Mouse (Mus musculus): ENCODE results near the gene Ddx41. TPM values are rescaled to one million over a fixed set of nuclear protein-coding genes. Genes with fewer than 3 reads are reported as not detected.

The Ddx41 gene
- total RNA-seq, 1 experiment from 2014 or later: 58.2 TPM

DNA sequence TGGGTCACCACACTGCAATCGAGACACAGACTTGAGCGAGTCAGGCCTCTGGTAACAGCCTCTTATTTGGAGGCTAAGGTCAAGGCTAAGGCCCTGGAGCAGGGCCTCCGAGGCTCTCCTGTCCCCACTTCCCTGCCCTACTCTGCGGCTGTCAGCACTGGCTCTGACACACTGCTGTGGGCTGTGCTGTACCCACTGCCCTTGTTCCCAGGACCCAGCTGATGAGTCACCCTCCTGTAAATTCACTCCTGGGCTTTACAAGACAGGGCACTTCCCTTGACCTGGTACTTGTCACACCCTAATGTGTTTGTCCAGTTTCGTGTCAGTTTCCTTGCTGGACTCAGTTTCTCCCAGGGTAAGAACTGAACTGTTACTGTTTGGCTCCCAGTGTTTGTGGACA lies 12.0 kb upstream of the Ddx41 start:
- ATAC-seq (replicated peaks in 1 of 2; ENCODE audit: insufficient read depth in 1 of 2, low FRiP score in 2 of 2, low TSS enrichment in 1 of 2, low read depth in 1 of 2, poor library complexity in 2 of 2, severe bottlenecking in 2 of 2): no peak

DNA sequence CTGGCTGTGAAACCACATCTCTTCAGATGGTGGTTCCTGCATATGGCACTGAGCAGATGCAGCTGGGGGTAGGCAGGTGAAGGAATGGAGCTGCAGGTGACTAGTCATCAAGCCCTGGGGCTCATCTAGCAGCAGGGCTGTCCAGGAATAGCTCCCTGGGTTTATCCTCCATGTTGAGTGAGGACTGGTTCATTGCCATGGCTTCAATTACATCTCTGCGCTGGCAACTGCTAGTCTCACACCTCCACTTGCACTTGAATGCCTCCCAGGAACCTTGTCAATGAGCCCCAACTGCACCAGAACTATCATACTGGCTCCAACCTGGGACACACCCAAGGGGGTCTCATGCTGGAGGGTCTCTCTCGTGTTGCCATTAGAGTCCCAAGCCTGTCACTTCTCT lies 11.5 kb upstream of the Ddx41 start:
- ATAC-seq (replicated peaks in 1 of 2; ENCODE audit: insufficient read depth in 1 of 2, low FRiP score in 2 of 2, low TSS enrichment in 1 of 2, low read depth in 1 of 2, poor library complexity in 2 of 2, severe bottlenecking in 2 of 2): no peak

DNA sequence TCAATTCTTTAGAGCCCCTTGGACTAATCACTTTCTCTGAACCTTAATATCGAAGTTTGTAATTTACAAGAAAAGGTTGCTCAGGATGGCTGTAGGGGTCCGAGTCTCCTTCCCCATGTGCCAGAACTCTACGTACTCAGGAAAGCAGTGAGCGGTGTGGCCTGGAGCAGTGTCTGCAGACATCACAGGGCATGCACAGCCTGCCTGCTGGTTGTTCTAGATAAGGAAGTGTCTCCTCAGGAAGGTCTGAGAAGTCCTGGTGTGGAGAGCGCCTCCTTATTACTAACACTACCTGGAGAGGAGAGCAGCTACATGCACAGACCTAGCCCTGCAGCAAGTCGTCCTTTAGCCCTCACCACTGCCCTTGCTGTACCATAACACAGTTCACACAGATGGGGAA lies 8.3 kb upstream of the Ddx41 start:
- ATAC-seq (replicated peaks in 1 of 2; ENCODE audit: insufficient read depth in 1 of 2, low FRiP score in 2 of 2, low TSS enrichment in 1 of 2, low read depth in 1 of 2, poor library complexity in 2 of 2, severe bottlenecking in 2 of 2): 0 out of 4 replicates have a peak, but pooled peaks of 1 of the 2 experiments have one; percentile 16

DNA sequence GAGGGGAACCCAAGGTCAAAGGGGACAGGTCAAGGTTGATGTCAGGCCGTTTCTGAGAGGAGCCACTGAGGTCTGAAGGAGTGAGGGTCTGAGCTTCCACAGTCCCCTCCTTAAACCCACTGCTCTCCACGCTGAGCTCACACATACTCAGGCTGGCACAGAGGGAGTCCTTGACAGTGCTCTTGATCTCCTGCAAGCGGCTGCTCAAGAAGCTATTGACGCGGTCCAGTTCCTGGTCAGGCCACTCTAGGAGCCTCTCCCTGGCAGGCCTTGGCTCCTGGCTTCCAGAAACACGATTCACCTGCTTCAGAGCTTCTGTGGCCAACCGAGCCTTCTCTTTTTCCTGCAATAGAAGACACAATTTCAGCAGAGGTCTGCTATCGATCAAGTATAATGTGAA lies 7.0 kb upstream of the Ddx41 start:
- no peak for ATAC-seq (replicated peaks in 1 of 2; ENCODE audit: insufficient read depth in 1 of 2, low FRiP score in 2 of 2, low TSS enrichment in 1 of 2, low read depth in 1 of 2, poor library complexity in 2 of 2, severe bottlenecking in 2 of 2)

DNA sequence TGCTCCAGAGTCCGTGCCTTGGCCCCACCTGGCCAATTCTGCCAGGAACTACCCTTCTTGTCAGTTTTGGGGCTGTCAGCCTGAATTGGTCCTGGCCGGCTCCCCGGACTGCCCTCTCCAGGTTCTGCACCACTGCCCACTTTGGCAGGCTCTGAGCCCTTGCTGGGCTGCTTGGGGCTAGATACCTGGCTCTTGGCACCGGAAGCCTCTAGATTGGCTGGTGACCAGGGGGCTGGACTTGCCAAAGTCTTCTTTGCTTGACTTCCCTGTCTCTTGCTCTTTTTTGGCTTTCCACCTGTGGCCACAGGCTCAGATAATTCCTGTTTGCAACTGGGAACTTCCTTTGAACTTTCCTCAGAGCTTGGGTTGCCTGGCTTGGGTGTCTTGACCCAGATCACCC lies 6.4 kb upstream of the Ddx41 start:
- no peak for ATAC-seq (replicated peaks in 1 of 2; ENCODE audit: insufficient read depth in 1 of 2, low FRiP score in 2 of 2, low TSS enrichment in 1 of 2, low read depth in 1 of 2, poor library complexity in 2 of 2, severe bottlenecking in 2 of 2)

DNA sequence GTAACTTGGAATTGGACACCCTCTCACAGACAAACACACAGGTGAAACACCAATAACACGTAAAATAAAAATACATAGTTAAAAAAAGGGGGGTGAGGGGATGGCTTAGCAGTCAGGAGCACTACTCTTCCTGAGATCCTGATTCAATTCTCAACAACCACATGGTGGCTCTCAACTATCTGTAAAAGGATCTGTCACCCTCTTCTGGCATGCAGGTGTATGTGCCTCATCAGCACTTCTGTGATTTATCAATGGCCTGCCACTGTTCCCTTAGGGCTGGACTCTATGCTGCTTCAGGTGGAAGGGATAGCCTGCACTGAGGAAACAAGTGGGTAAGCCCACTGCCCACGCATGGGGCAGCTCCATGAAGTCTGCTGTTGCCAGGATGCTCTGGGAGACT lies 4.5 kb upstream of the Ddx41 start:
- ATAC-seq (replicated peaks in 1 of 2; ENCODE audit: insufficient read depth in 1 of 2, low FRiP score in 2 of 2, low TSS enrichment in 1 of 2, low read depth in 1 of 2, poor library complexity in 2 of 2, severe bottlenecking in 2 of 2): no peak

DNA sequence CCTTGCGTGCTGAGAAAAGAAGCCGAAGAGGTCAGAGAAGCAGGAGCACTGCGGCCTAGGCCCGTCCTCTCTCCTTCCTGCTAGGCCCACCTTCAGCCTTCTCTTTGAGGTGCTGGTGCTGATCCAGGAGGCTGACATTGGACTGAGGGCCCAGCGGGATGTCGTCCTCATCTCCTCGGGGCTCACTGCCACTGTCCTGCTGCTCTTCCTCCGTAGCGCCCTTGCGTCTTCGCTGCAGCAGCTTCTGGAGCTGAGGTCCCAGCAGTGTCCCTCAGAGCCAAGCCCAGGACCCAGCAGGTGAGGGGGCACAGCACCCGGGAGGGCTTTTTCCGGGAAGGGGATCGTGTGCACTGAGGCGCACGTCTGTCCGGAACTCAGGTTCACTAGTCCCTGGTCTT lies 663 bp downstream of the Ddx41 start:
- no peak for ATAC-seq (replicated peaks in 1 of 2; ENCODE audit: insufficient read depth in 1 of 2, low FRiP score in 2 of 2, low TSS enrichment in 1 of 2, low read depth in 1 of 2, poor library complexity in 2 of 2, severe bottlenecking in 2 of 2)

DNA sequence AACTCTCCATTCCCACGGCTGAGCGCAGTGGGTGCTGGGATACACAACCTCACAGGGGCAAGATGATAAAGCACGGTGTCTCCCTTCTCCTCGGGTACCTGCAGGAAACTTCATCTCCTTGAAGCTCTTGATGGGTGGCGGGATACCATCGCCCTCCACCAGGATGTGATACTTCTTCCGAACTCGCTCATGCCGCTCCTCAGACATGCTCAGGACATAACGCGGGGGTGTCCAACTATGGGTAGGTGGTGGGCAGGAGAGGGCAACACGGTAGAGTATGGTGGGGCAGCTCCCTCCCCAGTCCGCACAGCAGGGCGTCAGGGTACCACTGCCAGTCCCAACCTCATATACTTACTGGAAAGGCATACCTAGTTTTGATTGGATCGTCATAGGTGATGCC lies 1.3 kb downstream of the Ddx41 start:
- no peak for ATAC-seq (replicated peaks in 1 of 2; ENCODE audit: insufficient read depth in 1 of 2, low FRiP score in 2 of 2, low TSS enrichment in 1 of 2, low read depth in 1 of 2, poor library complexity in 2 of 2, severe bottlenecking in 2 of 2)

DNA sequence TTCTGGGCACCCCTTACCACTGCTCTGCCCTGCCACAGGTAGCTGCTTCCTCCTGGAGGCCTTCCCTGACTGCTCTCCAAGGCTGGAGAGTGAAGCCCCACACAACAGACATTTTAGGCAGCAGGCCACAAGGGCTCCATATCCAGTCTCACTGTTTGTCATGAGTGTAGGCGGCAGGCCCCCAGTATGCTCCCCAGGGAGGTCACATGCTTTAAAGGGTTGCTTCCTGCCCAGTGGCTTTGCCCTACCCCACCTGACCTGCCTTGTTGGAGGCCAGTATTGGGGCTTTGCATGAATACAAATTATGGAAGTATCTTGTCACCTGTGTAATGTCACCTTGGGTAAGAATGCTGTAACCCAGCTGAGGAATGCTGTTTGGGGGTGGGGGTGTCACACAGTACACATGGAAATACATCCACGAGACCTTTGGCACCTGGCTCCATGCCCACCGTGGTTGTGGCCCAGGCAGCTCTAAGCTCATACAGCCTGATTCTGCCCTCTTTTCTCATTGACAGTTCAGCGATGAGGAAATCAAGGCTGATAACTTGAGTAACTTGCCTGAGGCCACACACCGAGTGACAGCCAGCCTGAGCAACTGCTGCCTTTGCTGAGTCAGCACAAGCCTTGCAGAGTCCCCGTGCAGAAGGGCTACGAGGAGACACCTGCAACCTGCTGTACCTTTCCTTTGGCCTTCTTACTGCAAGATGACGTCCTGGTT lies 7.1 kb downstream of the Ddx41 start, which contains the start of gene Dok3:
Gene Dok3, minus strand, starts transcription at position 99 of the 718 bp plus-strand sequence.
- peak in 1 of 2 experiments; percentile 23; a peak in 1 of 4 replicates for ATAC-seq (replicated peaks in 1 of 2; ENCODE audit: insufficient read depth in 1 of 2, low FRiP score in 2 of 2, low TSS enrichment in 1 of 2, low read depth in 1 of 2, poor library complexity in 2 of 2, severe bottlenecking in 2 of 2)

DNA sequence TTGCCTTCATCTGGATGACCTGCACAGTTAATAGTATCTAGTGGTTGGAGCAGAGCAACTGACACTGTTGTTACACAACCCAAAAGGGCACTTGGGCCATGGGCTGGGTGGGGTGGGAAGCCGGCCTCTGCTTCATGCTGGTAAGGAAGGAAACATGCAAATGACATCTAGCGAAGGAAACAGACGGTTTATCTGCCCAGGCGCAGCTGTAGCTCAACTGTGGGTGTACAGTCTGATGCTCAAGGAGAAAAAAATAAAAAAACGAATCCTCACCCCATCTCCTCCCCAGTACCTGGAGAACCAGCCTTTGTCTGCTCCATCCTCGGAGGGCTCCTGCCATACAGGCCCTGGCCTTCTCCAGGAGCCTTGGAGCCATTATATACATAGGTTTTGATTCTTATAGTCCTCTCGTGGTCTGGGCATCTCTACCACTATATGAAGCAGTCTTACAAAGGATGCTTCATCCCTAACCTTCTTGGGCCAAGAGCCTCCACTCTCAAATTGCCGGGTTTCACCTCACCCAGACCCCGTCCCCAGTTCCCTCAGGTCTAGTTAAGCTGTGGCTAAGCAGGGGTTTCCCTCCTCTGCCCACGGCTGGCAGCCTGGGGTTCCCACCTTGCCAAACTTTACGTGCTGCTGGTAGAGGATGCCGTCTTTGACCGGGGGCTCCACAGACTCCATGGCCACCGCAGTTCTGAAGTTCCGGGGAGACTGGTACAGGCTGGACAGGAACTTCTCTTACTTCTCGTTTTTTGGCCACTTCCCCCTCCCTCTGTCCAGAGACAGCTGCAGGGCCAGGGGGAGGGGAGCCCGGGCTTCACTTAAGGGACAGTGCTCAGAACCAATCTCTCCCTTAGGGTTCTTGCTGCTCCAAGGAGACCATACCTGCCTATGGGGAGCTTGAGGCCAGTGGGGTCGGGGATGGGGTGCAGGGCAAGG lies 8.4 kb downstream of the Ddx41 start:
- peak; percentile 38 to 41; a peak in 3 of 4 replicates for ATAC-seq (replicated peaks in 1 of 2; ENCODE audit: insufficient read depth in 1 of 2, low FRiP score in 2 of 2, low TSS enrichment in 1 of 2, low read depth in 1 of 2, poor library complexity in 2 of 2, severe bottlenecking in 2 of 2)

DNA sequence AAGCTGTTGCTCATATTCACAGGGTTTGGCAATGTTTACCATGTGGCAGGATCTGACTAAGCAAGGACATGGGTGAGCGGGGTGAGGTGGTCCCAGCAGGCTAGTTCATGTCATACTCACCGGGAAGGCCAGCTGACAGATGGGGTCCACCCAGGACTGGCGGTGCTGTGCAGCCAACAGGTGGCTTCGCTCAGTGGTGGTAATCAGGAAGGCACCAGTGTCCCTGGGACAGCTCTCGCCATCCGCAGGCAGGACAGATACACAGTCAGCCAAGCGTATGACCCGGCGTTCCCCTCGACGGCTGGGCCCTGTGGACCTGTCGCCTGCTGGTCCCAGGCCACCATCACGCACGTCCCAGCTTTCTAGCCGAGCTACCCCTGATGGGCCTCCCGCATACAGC lies 9.2 kb downstream of the Ddx41 start:
- no peak for ATAC-seq (replicated peaks in 1 of 2; ENCODE audit: insufficient read depth in 1 of 2, low FRiP score in 2 of 2, low TSS enrichment in 1 of 2, low read depth in 1 of 2, poor library complexity in 2 of 2, severe bottlenecking in 2 of 2)

DNA sequence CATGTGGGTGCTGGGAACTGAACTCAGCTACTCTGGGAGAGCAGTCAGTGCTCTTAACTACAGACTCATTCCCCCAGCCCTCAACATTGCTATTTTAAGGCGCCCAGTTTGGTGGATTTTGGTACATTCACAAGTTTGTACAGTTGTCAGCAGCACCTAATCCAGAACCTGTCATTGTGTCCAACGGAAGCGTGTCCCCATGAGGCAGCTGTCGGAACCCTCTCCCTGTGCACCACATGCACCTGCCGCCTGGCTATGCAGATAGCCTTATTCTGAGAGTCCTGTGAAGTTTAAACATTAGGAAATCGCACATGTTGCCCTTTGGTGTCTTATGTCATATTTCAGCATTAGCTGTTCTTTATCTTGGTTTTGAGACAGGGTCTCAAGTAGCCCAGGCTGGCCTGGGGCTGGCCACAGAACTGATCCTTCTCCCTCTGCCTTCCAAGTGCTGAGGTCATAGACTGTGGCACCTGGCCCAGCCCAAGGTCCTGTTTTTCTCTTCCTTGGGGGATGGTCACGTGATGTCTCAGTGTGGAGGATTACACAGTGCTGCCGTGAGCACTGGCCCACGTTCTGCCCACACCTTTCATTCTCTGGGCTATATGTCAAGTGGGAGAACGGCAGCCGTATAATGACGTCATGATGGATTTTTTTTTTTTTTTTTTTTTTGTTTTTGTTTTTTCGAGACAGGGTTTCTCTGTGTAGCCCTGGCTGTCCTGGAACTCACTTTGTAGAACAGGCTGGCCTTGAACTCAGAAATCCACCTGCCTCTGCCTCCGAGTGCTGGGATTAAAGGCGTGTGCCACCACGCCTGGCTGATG lies 10.5 kb downstream of the Ddx41 start:
- ATAC-seq (replicated peaks in 1 of 2; ENCODE audit: insufficient read depth in 1 of 2, low FRiP score in 2 of 2, low TSS enrichment in 1 of 2, low read depth in 1 of 2, poor library complexity in 2 of 2, severe bottlenecking in 2 of 2): peak; percentile 44 to 53

DNA sequence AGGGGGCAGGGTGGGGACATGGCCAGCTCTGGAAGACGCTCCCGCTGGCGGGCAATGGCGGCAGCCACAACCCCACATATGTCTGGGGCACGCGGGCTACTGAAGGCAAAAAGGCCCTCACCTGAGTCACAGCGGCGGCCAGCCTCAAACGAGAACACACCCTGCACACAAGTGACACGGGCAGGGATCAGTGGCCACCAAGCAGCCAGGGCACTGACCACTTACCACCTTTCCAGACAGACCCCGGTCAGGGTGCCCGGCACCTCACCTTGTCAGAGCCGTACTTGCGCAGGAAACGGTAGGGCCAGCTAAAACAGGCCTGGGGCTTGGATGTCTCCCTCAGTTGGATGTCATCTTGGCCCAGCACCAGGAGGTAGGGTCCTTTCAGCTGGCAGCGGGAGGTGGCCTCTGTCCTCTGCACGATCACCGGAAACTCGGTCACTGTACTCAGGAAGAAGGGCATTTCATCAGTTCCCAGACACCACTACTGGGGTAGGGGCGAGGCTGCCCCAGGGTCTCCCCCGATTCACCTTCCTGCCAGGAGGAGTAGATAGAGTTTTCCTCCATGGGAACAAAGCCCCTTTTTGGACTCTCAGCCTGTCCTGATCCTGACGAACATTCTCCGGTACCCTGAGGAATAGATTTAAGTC lies 12.4 kb downstream of the Ddx41 start:
- ATAC-seq (replicated peaks in 1 of 2; ENCODE audit: insufficient read depth in 1 of 2, low FRiP score in 2 of 2, low TSS enrichment in 1 of 2, low read depth in 1 of 2, poor library complexity in 2 of 2, severe bottlenecking in 2 of 2): no peak

DNA sequence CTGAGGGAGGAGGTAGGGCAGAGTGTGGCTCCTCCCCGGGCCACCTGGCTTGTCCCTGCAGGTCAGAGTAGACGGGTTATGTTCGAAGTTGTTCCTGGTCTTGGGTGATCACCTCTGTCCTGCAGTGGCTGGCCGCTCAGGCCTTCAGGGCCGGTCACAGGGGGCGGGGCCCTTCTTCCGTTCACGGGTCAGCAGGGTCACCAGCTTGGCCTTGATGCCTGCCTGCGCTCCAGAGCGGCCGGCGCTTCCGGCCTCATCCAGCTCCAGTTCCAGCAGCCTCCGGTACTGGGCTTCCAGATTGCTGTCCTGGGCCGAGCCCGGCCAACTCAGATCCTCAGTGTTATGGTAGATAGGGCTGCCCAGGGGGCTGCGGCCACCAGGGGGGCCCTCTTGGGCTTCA lies 13.2 kb downstream of the Ddx41 start:
- ATAC-seq (replicated peaks in 1 of 2; ENCODE audit: insufficient read depth in 1 of 2, low FRiP score in 2 of 2, low TSS enrichment in 1 of 2, low read depth in 1 of 2, poor library complexity in 2 of 2, severe bottlenecking in 2 of 2): no peak

DNA sequence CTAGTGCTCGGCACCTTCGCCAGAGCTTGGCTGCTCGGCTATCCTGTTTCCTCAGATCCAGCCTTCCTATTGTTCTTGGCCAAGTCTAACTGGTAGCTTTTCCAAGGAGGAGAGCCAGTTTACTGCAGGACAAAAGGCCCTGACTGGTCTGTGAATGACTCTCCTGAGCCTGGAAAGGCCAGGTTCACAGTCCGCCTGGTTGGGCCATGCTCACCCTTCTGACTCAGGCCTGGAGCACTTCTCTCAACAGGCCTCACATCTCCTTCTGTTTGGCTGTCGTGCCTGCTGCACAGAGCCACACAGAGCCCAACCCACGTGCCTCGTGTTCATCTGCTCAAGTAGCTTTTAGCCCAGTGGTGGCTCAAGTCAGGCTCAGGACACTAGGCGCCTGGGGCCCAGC lies 13.7 kb downstream of the Ddx41 start:
- no peak for ATAC-seq (replicated peaks in 1 of 2; ENCODE audit: insufficient read depth in 1 of 2, low FRiP score in 2 of 2, low TSS enrichment in 1 of 2, low read depth in 1 of 2, poor library complexity in 2 of 2, severe bottlenecking in 2 of 2)

DNA sequence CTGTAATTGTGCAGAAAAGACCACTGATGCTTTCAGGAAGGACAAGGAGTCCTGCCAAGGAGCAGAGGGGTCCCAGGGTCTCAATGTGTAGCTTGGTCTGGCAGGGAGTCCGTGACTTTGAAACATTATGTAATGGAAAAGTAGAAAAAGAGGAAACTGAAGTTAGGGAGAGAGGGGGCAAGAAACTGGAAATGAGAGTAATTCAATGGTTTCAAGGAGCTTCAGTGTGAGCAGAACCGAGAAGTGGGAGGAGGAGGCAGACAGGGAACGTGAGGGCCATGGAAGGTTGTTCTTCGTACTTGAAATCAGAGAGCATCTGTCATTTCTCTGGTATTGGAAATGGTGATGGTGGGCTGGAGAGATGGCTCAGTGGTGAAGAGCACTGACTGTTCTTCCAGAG lies 16.9 kb downstream of the Ddx41 start:
- peak in 1 of 2 experiments; percentile 17; a peak in 1 of 4 replicates for ATAC-seq (replicated peaks in 1 of 2; ENCODE audit: insufficient read depth in 1 of 2, low FRiP score in 2 of 2, low TSS enrichment in 1 of 2, low read depth in 1 of 2, poor library complexity in 2 of 2, severe bottlenecking in 2 of 2)

DNA sequence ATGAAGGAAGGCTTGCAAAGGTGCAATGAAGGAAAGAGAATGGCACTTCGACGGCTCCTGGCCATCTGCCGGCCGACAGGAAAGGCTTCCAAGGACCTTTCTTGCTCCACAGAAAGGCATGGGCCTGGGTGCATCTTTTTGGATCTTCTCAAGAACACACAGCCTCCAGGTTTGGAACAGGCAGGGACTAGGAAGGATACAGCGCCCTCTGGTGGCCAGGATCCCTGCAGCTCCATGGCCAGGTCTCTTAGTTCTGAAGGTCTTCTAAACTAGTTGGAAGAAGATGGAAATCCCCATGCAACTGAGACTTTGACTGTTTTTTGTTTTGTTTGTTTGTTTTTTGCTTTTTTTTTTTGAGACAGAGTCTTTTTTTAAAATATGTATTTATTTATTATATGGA lies 19.5 kb downstream of the Ddx41 start:
- peak; percentile 34 to 43; a peak in 1 of 4 replicates for ATAC-seq (replicated peaks in 1 of 2; ENCODE audit: insufficient read depth in 1 of 2, low FRiP score in 2 of 2, low TSS enrichment in 1 of 2, low read depth in 1 of 2, poor library complexity in 2 of 2, severe bottlenecking in 2 of 2)

Data from hematopoietic stem cell, adult 5-6 weeks (primary cell).